Mouse (Mus musculus) cerebellum, adult 2 months (tissue): Measurements from ENCODE around the gene Zfp977. TPM values are rescaled to one million over a fixed set of nuclear protein-coding genes. Genes with fewer than 3 reads are reported as not detected.
"Not testable (repeated sequence)": the region's sequence is repeated elsewhere in the genome, so short reads cannot be mapped to it uniquely, and the experiment has no call there.

Experiments used
- DNase-seq, 2 experiments: peaks; one replicate each; pipeline ENCODE4 v3.0.0; 2021
- H3K27ac ChIP-seq: fragments of 200-500 bp; 2 replicates; pipeline ENCODE4 v1.5.1; 2012; ENCODE audit warnings: low read length, control low read depth, inconsistent platforms; ENCODE audit not compliant: insufficient read depth
- H3K27me3 ChIP-seq: fragments of 200-500 bp; 2 replicates; pipeline ENCODE4 v1.6.1; 2012; ENCODE audit warnings: inconsistent platforms, mild to moderate bottlenecking, low read length, moderate library complexity; ENCODE audit not compliant: control insufficient read depth, insufficient read depth
- H3K4me1 ChIP-seq: fragments of 200-500 bp; 2 replicates; pipeline ENCODE4 v1.6.1; 2011; ENCODE audit warnings: low read length; ENCODE audit not compliant: control insufficient read depth, insufficient read depth
- H3K4me3 ChIP-seq: fragments of 200-500 bp; replicated peaks from 2 replicates; pipeline ENCODE3; 2011; ENCODE audit warnings: mild to moderate bottlenecking, low read depth, low read length, control low read depth; ENCODE audit not compliant: insufficient read depth
- CTCF ChIP-seq: fragments of 200-500 bp; IDR thresholded peaks from 2 replicates; pipeline ENCODE4 v1.5.1; 2011; ENCODE audit warnings: low read depth, mild to moderate bottlenecking, control low read depth, low read length, moderate library complexity, borderline replicate concordance; ENCODE audit not compliant: insufficient read depth
- POLR2A ChIP-seq: fragments of 200-500 bp; IDR thresholded peaks from 2 replicates; pipeline ENCODE4 v1.6.1; 2011; ENCODE audit warnings: low read length, control low read depth, borderline replicate concordance; ENCODE audit not compliant: insufficient read depth
- WGBS: fragments of 180-500 bp; shearing (Covaris S2); methylation state at CpG from one replicate; pipeline ENCODE4 v1.1.7; 2018; 5-methylcytosine and 5-hydroxymethylcytosine counted together
- polyA plus RNA-seq: library from polyadenylated mRNA; depleted of rRNA; stranded (reverse); fragments of >200 nt; gene quantifications from 2 replicates; pipeline ENCODE4 v1.2.3, GENCODE M21; 2012; rRNA removed

Gene Zfp977
- 0.49 and 0.57 TPM in 2 replicates for polyA plus RNA-seq

- 88% methylated on average over 11 of the region's 11 CpGs for WGBS
- not testable (repeated sequence) for H3K27me3 ChIP-seq, H3K4me3 ChIP-seq, H3K27ac ChIP-seq, DNase-seq, H3K4me1 ChIP-seq
Observed at GRCm38 (mm10) chr7:42592413-42592812, at the start of gene Zfp977. Gene Zfp977, minus strand, starts transcription at chr7:42592547.

- H3K27ac ChIP-seq, DNase-seq, H3K4me3 ChIP-seq, H3K4me1 ChIP-seq, H3K27me3 ChIP-seq: not testable (repeated sequence)
Observed at GRCm38 (mm10) chr7:42631031-42631430, 38.7 kb upstream of the Zfp977 start.

GRCm38 (mm10) chr7:42595666-42596065, 3.3 kb upstream of the Zfp977 start:
- DNase-seq, H3K27me3 ChIP-seq, H3K4me3 ChIP-seq, H3K4me1 ChIP-seq, H3K27ac ChIP-seq: not testable (repeated sequence)

GRCm38 (mm10) chr7:42591311-42591710, 1.0 kb downstream of the Zfp977 start:
- not testable (repeated sequence) for H3K27me3 ChIP-seq, DNase-seq, H3K4me1 ChIP-seq, H3K27ac ChIP-seq, H3K4me3 ChIP-seq

- TF ChIP-seq POLR2A (no peak), CTCF (no peak)
- Histone ChIP-seq H3K4me1 (no peaks in the 10 kb centered on the region), H3K4me3 (no peak within 1 kb of the TSS), H3K27me3 (no peaks in the 10 kb centered on the region), H3K27ac (no peak within 1 kb of the TSS)
- DNase-seq = no peak
- 92% methylated on average over 5 of the region's 5 CpGs for WGBS
Observed at GRCm38 (mm10) chr7:42578488-42578887, 13.9 kb downstream of the Zfp977 start, which contains the start of gene Gm21028. Gene Gm21028, minus strand, starts transcription at chr7:42578588.

- no peak for DNase-seq
- 69% methylated on average over 3 of the region's 3 CpGs for WGBS
- TF ChIP-seq POLR2A = no peak
- Histone ChIP-seq H3K4me3 (no peak overlapping the region), H3K27ac (no peak overlapping the region), H3K4me1 (no peaks in the 10 kb centered on the region), H3K27me3 (no peaks in the 10 kb centered on the region)
Observed at GRCm38 (mm10) chr7:42551766-42552165, 40.6 kb downstream of the Zfp977 start.

Other genes with a start within 250 kb of the Zfp977 start
- not detected in 2 replicates for gene 4933421I07Rik, start 144.4 kb downstream of the Zfp977 start, polyA plus RNA-seq
- 4.6 and 5.2 TPM in 2 replicates for gene Zfp141, start 86.8 kb downstream of the Zfp977 start, polyA plus RNA-seq
- not detected in 2 replicates for gene Gm21028, start 14.0 kb downstream of the Zfp977 start, polyA plus RNA-seq
- 1.2 TPM in 2 replicates for gene Zfp976, start 50.0 kb upstream of the Zfp977 start, polyA plus RNA-seq
- 3.7 and 3.9 TPM in 2 replicates for gene Zfp975, start 100.2 kb upstream of the Zfp977 start, polyA plus RNA-seq
- gene Gm17067, start 134.5 kb upstream of the Zfp977 start, polyA plus RNA-seq = not detected in 2 replicates
- not detected in 2 replicates for gene Vmn2r62, start 201.0 kb upstream of the Zfp977 start, polyA plus RNA-seq